Mouse (Mus musculus) kidney, adult 2 months (tissue): ENCODE data around the gene Ptprg. TPM values are rescaled to one million over a fixed set of nuclear protein-coding genes. Genes with fewer than 3 reads are reported as not detected.

Source experiments
- DNase-seq: peaks from one replicate; pipeline ENCODE4 v3.0.0; 2021
- H3K27ac ChIP-seq: fragments of 200-500 bp; 2 replicates; pipeline ENCODE4 v1.5.1; 2012; ENCODE audit warnings: low read depth, low read length, control low read depth, inconsistent platforms; ENCODE audit not compliant: insufficient read depth
- H3K27me3 ChIP-seq: fragments of 200-500 bp; replicated peaks from 2 replicates; pipeline ENCODE4 v1.6.1; 2012; ENCODE audit warnings: mild to moderate bottlenecking, moderate library complexity, low read length, inconsistent platforms; ENCODE audit not compliant: control insufficient read depth, insufficient read depth
- H3K36me3 ChIP-seq: fragments of 200-500 bp; 2 replicates; pipeline ENCODE4 v1.6.1; 2012; ENCODE audit warnings: mild to moderate bottlenecking, moderate library complexity, low read length, inconsistent platforms; ENCODE audit not compliant: control insufficient read depth, insufficient read depth
- H3K4me1 ChIP-seq: fragments of 200-500 bp; 2 replicates; pipeline ENCODE4 v1.6.1; 2011; ENCODE audit warnings: low read length; ENCODE audit not compliant: control insufficient read depth, insufficient read depth
- H3K4me3 ChIP-seq: fragments of 200-500 bp; 2 replicates; pipeline ENCODE4 v1.5.1; 2011; ENCODE audit warnings: mild to moderate bottlenecking, low read depth, low read length, control low read depth; ENCODE audit not compliant: insufficient read depth
- CTCF ChIP-seq: fragments of 200-500 bp; conservative IDR thresholded peaks from 2 replicates; pipeline ENCODE4 v1.5.1; 2011; ENCODE audit warnings: low read depth, mild to moderate bottlenecking, control low read depth, low read length, moderate library complexity, mixed read lengths; ENCODE audit not compliant: insufficient read depth, insufficient read length
- POLR2A ChIP-seq: fragments of 200-500 bp; IDR thresholded peaks from one replicate; pipeline ENCODE4 v1.6.1; 2011; ENCODE audit warnings: low read depth, low read length, control low read depth
- WGBS: fragments of 180-500 bp; shearing (Covaris S2); methylation state at CpG from one replicate; pipeline ENCODE4 v1.1.7; 2018; 5-methylcytosine and 5-hydroxymethylcytosine counted together
- polyA plus RNA-seq: library from polyadenylated mRNA; depleted of rRNA; stranded (reverse); fragments of >200 nt; gene quantifications from 2 replicates; pipeline ENCODE4 v1.2.3, GENCODE M21; 2012

Gene Ptprg
- polyA plus RNA-seq, 1 experiment, result 39.2 TPM

DNA sequence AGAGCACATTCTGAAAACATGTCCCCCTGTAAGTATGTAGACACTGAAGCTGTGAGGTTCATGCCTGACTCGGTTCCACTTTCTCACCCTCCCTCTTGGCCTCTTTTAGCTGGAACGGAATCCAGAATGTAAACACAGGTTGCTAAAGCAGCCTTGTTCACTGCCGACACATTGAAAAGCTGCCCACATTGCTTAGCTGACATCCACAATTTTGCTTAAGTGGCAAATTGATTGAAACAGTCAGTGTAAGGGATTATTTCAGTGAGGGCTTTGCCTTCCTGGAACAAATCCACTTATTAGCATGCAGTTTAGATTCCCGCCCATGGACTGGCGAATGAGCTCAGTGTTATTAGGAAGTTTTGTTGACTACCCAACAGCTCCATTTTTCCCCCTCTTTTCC is 532.8 kb downstream of the Ptprg start:
- no peaks in the 10 kb centered on the region for H3K36me3 ChIP-seq
- no peaks in the 10 kb centered on the region for H3K27me3 ChIP-seq
- TF ChIP-seq CTCF (no peak), POLR2A (no peak)
- no peak for DNase-seq
- H3K4me1 ChIP-seq, result peaks cover 9% of the 10 kb centered on the region; the same call in 1 of the 2 replicates
- WGBS, result 53% methylated on average over 5 of the region's 5 CpGs
- no peak overlapping the region for H3K4me3 ChIP-seq
- H3K27ac ChIP-seq, result no peak overlapping the region

- DNase-seq, result no peak
- Histone ChIP-seq H3K27me3 (no peaks in the 10 kb centered on the region), H3K36me3 (no peaks in the 10 kb centered on the region), H3K27ac (no peak overlapping the region), H3K4me1 (peaks cover 7% of the 10 kb centered on the region; the same call in 1 of the 2 replicates), H3K4me3 (no peak overlapping the region)
- TF ChIP-seq CTCF (no peak), POLR2A (no peak)
Measured at GRCm38 (mm10) chr14:12089954-12090353, 536.6 kb downstream of the Ptprg start.

GRCm38 (mm10) chr14:12091730-12092129 is 538.4 kb downstream of the Ptprg start:
- no peaks in the 10 kb centered on the region for H3K27me3 ChIP-seq
- H3K36me3 ChIP-seq, result no peaks in the 10 kb centered on the region
- no peak for DNase-seq
- TF ChIP-seq POLR2A (no peak), CTCF (no peak)
- H3K4me1 ChIP-seq, result peaks cover 4% of the 10 kb centered on the region; the same call in 1 of the 2 replicates
- 84% methylated on average over 3 of the region's 3 CpGs for WGBS
- H3K27ac ChIP-seq, result no peak overlapping the region
- H3K4me3 ChIP-seq, result no peak overlapping the region

- no peaks in the 10 kb centered on the region for H3K27me3 ChIP-seq
- no peaks in the 10 kb centered on the region for H3K36me3 ChIP-seq
- H3K4me3 ChIP-seq, result no peak overlapping the region
- H3K27ac ChIP-seq, result peak overlapping the region; percentile 69
- H3K4me1 ChIP-seq, result peaks cover 21% of the 10 kb centered on the region
- DNase-seq, result peak; percentile 75
- TF ChIP-seq POLR2A, result no peak
- TF ChIP-seq CTCF, result no peak
- 51% methylated on average over 12 of the region's 12 CpGs for WGBS
Measured at GRCm38 (mm10) chr14:12099390-12100333, 546.3 kb downstream of the Ptprg start.

GRCm38 (mm10) chr14:12102389-12103325 is 549.3 kb downstream of the Ptprg start:
- WGBS, result 45% methylated on average over 11 of the region's 11 CpGs
- Histone ChIP-seq H3K4me1 (peaks cover 26% of the 10 kb centered on the region), H3K4me3 (no peak overlapping the region), H3K27ac (peak overlapping the region; percentile 99), H3K36me3 (no peaks in the 10 kb centered on the region), H3K27me3 (no peaks in the 10 kb centered on the region)
- TF ChIP-seq POLR2A, result no peak
- TF ChIP-seq CTCF, result no peak
- DNase-seq, result peak; percentile 90

- Histone ChIP-seq H3K27me3 (no peaks in the 10 kb centered on the region), H3K36me3 (no peaks in the 10 kb centered on the region), H3K4me1 (peaks cover 32% of the 10 kb centered on the region), H3K4me3 (no peak overlapping the region), H3K27ac (peak overlapping the region; percentile 98)
- WGBS, result 50% methylated on average over 12 of the region's 12 CpGs
- TF ChIP-seq CTCF, result no peak
- no peak for TF ChIP-seq POLR2A
- peak; percentile 85 for DNase-seq
Measured at GRCm38 (mm10) chr14:12104297-12105155, 551.2 kb downstream of the Ptprg start.
